Mouse (Mus musculus) myocyte (in vitro differentiated cells): ENCODE measurements around the gene Hist1h4d.

Experiments used
- MYOG ChIP-seq, 3 experiments: IDR thresholded peaks; one replicate each; pipeline ENCODE4 v1.6.1; 2011; ENCODE audit warnings: control low read depth in 2 of 3, low read depth in 2 of 3, mild to moderate bottlenecking in 2 of 3; ENCODE audit not compliant: insufficient read length in 2 of 3, control insufficient read depth in 1 of 3, insufficient read depth in 1 of 3
- POLR2A ChIP-seq: IDR thresholded peaks from one replicate; pipeline ENCODE4 v1.6.1; 2011; ENCODE audit warnings: low read depth, mild to moderate bottlenecking, control low read depth, moderate library complexity; ENCODE audit not compliant: insufficient read length
- POLR2AphosphoS2 ChIP-seq: IDR thresholded peaks from one replicate; pipeline ENCODE4 v1.6.1; 2011; ENCODE audit warnings: low read depth, control low read depth; ENCODE audit not compliant: insufficient read length

DNA sequence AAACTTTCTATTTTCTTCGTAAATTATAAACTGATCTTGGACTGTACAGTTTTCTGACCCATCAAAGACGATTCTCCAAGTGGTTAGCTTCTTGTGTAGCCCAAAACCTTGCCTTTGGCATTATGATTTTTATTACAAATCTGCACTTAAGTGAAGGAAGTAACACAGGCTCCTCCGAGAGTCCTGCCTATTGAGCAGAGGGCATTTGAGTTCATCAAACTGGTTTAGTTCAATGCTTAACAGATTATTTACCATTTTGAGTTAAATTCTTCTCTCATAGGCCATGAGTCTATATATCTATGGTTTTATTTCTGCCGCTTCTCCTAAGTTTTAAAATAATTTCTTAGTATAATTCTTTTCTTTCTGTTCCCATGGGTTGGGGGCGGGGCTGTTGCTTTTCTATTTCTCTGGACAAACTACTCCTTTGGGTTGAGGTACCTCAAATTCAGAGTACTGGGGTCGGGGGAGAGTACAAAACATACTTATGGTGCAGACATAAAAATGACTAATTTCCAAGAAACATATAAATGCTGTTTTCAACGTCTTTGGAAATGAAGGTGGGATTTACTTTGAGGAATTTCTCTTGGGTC, 41.6 kb downstream of the Hist1h4d start:
- TF ChIP-seq MYOG (IDR thresholded peaks at IDR 0.05; ENCODE audit: control insufficient read depth in 1 of 3, insufficient read depth in 1 of 3, insufficient read length in 2 of 3, low read depth in 2 of 3) (no peak), POLR2A (no peak), POLR2AphosphoS2 (no peak)
